Mouse (Mus musculus): ENCODE results near the gene Kcnmb3. TPM values are rescaled to one million over a fixed set of nuclear protein-coding genes. Genes with fewer than 3 reads are reported as not detected.

The Kcnmb3 gene
- not detected in 2 replicates for polyA plus RNA-seq (2011; ENCODE audit: insufficient read length, low read depth, missing spikeins)

DNA sequence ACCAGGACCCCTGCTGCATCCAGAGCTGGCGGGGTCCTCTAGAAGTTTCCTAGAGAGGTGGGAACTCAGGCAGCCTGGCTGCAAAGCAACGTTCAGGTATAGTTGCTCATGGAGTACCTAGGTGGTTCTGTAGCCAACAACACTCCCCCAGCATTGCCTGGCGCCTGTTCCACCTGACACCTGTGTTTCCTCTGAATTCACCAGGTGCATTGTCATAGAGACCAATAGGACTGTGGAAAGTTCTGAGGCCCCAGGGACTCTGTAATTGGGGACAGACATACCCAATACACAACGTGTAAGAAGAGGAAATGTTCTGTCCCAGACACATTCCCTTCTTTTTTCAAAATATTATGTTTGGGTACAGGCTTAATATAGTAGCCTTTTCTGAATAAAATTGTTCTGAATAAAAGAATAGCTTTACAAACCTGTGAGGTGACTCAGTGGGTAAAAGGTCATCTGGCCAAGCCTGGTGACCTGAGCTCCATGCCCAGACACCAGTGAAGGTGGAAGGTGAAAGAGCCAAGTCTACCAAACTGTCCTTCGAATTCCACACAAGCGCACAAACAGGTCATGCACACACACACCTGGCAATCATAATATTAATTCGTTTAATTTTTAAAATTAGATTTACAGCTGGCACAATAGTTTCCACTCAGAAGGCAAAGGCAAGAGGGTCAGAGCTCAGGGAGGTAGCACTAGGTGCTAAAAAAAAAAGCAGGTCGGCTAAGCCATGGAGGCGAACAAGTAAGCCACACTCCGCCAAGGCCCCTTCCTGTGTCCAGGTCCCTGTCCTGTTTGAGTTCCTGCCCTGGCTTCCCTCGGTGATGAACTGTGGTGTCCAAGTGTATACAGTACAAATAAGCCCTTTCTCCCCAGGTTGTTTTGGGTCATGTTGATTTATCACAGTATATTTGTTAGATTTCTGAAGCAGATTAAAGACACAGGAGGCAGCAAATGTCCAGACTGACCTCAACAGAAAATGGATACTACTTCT is at the start of gene Kcnmb3:
TSS of gene Kcnmb3 (minus strand) at position 135 of the 994 bp plus-strand sequence.
- Histone ChIP-seq H3K27ac (ENCODE audit: insufficient read depth, low read length) (no peak within 1 kb of the TSS), H3K4me1 (ENCODE audit: control insufficient read depth, insufficient read depth, low read length) (peaks cover 14% of the 10 kb centered on the region), H3K4me3 (ENCODE audit: insufficient read depth, low read length) (no peak within 1 kb of the TSS)
- no peak for TF ChIP-seq POLR2A (IDR thresholded peaks at IDR 0.05; ENCODE audit: low read depth, low read length)
- TF ChIP-seq CTCF (IDR thresholded peaks at IDR 0.05; ENCODE audit: borderline replicate concordance, insufficient read depth, low read length) = no peak

DNA sequence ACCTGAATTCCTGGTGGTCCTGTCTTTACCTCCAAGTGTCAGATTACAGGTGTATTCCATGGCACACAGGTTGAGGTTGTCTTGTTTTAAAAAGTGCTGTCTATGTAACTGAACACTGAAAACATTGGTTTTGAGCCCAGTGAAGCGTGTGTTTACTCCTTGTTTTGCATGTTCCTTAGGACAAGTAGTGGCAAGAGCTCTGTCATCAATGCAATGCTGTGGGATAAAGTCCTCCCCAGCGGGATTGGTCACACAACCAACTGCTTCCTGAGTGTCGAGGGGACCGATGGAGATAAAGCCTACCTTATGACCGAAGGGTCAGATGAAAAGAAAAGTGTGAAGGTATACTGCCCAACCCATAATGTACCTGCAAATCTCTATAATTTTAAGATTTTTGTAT is 46.1 kb upstream of the Kcnmb3 start:
- H3K27ac ChIP-seq (ENCODE audit: insufficient read depth, low read length) = no peak overlapping the region
- H3K4me1 ChIP-seq (ENCODE audit: control insufficient read depth, insufficient read depth, low read length) = no peaks in the 10 kb centered on the region
- no peak for TF ChIP-seq POLR2A (IDR thresholded peaks at IDR 0.05; ENCODE audit: low read depth, low read length)
- TF ChIP-seq CTCF (IDR thresholded peaks at IDR 0.05; ENCODE audit: borderline replicate concordance, insufficient read depth, low read length) = no peak
- no peak overlapping the region for H3K4me3 ChIP-seq (ENCODE audit: insufficient read depth, low read length)

DNA sequence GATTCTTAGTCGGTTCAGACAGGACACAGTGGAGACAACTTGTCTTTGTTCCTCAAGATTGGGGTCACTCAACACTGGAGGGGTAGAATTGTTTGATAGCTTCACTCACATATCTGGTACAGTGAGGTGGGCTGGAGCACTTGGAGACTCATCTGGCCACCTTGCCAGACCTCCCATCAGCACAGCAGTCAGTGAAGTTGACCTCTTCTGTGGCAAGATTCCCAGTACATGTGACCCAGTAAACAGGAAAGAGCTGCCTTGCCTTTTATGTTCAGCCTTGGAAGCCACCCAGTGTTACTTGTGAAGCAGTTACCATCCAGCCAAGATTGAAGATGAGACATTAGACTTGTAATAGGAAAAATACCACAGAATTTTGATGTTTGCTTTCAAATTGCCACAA is 45.5 kb upstream of the Kcnmb3 start:
- TF ChIP-seq POLR2A (IDR thresholded peaks at IDR 0.05; ENCODE audit: low read depth, low read length) = no peak
- no peak for TF ChIP-seq CTCF (IDR thresholded peaks at IDR 0.05; ENCODE audit: borderline replicate concordance, insufficient read depth, low read length)
- H3K27ac ChIP-seq (ENCODE audit: insufficient read depth, low read length) = no peak overlapping the region
- H3K4me1 ChIP-seq (ENCODE audit: control insufficient read depth, insufficient read depth, low read length) = no peaks in the 10 kb centered on the region
- no peak overlapping the region for H3K4me3 ChIP-seq (ENCODE audit: insufficient read depth, low read length)

DNA sequence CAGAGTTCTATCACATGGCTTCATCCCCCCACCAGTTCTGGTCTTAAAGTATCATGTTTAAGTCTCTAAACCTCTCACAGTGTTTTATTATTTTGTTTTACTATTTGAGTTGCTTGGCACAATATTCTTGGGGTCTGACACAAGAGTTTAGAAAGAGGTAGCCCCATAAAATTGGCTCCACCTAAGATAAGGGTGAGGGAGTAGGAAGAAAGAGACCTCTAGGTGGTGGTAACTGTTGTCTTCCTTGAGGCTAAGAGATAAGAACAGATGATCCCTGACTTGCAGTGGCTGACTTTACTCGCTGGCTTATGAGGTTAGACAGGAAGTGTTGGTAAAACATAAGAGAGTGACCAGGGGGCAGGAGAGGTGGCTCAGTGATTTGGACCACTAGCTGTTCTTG is 43.7 kb upstream of the Kcnmb3 start:
- TF ChIP-seq POLR2A (IDR thresholded peaks at IDR 0.05; ENCODE audit: low read depth, low read length) (no peak), CTCF (IDR thresholded peaks at IDR 0.05; ENCODE audit: borderline replicate concordance, insufficient read depth, low read length) (no peak)
- Histone ChIP-seq H3K27ac (ENCODE audit: insufficient read depth, low read length) (no peak overlapping the region), H3K4me3 (ENCODE audit: insufficient read depth, low read length) (no peak overlapping the region), H3K4me1 (ENCODE audit: control insufficient read depth, insufficient read depth, low read length) (no peaks in the 10 kb centered on the region)

DNA sequence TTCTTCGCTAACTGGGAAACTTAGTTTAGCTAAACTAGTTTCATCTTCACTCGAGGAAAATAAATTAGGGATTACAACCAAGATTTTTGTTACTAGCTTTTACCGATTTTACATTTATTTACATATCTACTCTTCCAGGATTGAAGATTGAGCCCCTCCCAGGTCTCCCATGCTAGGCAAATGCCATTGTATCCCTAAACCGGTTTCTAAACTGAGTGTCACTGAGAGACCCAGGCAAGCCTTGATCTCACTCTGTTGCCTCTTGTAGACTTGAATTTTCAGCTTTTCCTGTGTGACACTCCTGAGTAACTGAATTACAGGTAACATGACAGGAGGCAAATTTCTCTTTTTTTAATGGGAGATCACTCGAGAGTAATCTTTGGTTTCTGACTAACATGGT is 38.0 kb upstream of the Kcnmb3 start:
- no peak overlapping the region for H3K27ac ChIP-seq (ENCODE audit: insufficient read depth, low read length)

DNA sequence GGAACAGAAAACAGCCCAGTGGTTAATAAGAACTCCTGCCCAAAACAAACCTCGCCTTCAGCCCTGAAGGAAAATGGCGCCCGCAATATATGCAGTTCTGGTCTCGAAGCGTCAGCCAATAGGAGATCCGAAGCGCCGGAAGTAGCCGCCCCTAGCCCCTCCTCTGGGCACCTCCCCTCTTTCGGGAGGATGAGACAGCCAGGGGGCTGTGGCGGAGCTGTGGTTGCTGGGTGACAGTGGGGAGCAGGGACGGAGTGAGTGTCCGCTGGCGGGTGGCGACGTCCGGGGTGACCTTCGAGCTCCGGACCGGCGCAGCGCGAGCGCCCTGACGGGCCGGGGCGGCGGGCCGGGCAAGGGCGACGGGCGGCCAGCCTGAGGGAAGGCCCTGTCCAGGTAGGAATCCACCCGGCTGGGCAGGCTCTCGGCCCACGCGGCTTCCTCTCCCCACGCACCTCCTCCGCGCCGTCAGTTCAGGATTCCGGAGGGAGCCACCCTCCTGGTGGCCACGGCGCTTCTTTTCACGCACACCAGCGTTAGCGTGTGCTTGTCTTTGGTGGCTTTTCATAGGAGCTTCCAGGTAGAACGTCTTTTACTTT is 37.4 kb upstream of the Kcnmb3 start, which contains the start of gene Mfn1:
TSS of gene Mfn1 (plus strand) at position 163 of the 596 bp plus-strand sequence.
- Histone ChIP-seq H3K4me1 (ENCODE audit: control insufficient read depth, insufficient read depth, low read length) (no peaks in the 10 kb centered on the region), H3K27ac (ENCODE audit: insufficient read depth, low read length) (no peak within 1 kb of the TSS), H3K4me3 (ENCODE audit: insufficient read depth, low read length) (peak within 1 kb of the TSS; percentile 99)
- TF ChIP-seq CTCF (IDR thresholded peaks at IDR 0.05; ENCODE audit: borderline replicate concordance, insufficient read depth, low read length) (no peak), POLR2A (IDR thresholded peaks at IDR 0.05; ENCODE audit: low read depth, low read length) (peak; percentile 72)

More for the DNA sequence above, 38.0 kb upstream of the Kcnmb3 start:
- peak overlapping the region; percentile 99 for H3K4me3 ChIP-seq (ENCODE audit: insufficient read depth, low read length)
- TF ChIP-seq CTCF (IDR thresholded peaks at IDR 0.05; ENCODE audit: borderline replicate concordance, insufficient read depth, low read length) (no peak), POLR2A (IDR thresholded peaks at IDR 0.05; ENCODE audit: low read depth, low read length) (no peak)
- H3K4me1 ChIP-seq (ENCODE audit: control insufficient read depth, insufficient read depth, low read length) = no peaks in the 10 kb centered on the region

DNA sequence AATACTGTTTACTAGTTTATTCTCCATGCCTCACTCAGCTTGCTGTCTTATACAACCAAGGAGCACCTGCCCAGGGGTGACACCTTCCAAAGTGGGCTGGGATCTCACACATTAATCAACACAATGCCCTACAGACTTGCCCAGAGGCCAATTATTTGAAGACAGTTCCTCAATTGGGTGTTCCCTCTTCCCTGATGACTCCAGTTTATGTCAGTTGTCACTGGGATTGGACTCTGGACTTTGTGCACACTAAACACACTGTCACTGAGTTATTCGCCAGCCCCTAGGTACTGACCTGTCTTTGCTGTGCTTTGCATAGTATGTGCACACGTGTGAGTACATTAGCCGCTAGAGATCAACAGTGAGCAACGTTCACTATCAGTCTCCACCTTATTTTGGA is 35.1 kb upstream of the Kcnmb3 start:
- Histone ChIP-seq H3K27ac (ENCODE audit: insufficient read depth, low read length) (no peak overlapping the region), H3K4me1 (ENCODE audit: control insufficient read depth, insufficient read depth, low read length) (no peaks in the 10 kb centered on the region), H3K4me3 (ENCODE audit: insufficient read depth, low read length) (no peak overlapping the region)
- TF ChIP-seq CTCF (IDR thresholded peaks at IDR 0.05; ENCODE audit: borderline replicate concordance, insufficient read depth, low read length) (no peak), POLR2A (IDR thresholded peaks at IDR 0.05; ENCODE audit: low read depth, low read length) (no peak)

DNA sequence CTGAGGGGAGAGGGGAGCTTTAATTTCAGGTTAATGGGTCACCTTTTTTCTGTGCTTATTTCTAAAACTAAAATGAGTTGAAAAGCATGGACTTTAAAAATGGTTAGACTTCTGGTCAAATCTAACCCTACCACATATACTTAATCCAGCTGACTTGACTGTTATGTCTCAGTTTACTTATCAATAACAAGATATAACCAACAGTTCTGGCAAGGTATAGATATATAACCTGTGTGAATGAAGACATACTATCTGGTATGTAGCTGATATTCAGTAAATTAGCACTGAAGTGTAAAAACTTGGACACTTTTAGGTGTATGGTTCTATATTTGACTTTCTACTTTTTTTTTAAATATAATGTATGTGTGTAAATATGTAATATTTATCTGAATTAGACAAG is 21.5 kb upstream of the Kcnmb3 start:
- peaks cover 6% of the 10 kb centered on the region; the same call in 1 of the 2 replicates for H3K4me1 ChIP-seq (ENCODE audit: control insufficient read depth, insufficient read depth, low read length)
- TF ChIP-seq CTCF (IDR thresholded peaks at IDR 0.05; ENCODE audit: borderline replicate concordance, insufficient read depth, low read length) (no peak), POLR2A (IDR thresholded peaks at IDR 0.05; ENCODE audit: low read depth, low read length) (no peak)
- H3K27ac ChIP-seq (ENCODE audit: insufficient read depth, low read length) = no peak overlapping the region
- no peak overlapping the region for H3K4me3 ChIP-seq (ENCODE audit: insufficient read depth, low read length)

DNA sequence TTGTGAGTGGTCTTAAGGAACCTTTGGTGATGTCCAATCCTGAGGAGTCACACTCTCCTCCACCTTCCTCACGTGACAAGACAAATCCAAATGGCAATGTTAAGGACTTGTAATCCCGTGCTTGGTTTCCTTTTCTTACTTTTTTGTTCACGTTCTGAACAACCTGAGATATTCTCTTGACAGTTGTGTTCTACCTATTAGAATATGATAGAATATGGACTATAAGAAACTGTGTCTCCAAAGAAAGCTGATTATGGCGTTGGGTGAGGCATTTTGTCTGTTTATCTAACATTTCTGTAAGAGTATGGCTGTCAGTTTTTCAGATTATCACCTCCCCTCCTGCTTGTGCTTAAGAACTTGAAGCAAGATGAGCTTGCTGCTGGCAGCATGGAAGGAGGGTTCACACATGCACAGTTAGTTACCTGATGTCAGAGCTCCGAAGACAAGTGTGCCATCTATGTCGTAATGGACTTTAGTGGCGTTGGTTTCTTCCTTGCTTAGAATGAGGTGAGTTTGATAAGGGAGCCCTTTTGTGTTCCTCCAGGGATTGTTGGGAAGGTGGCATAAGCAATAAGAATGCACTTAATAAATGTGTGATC is 20.8 kb upstream of the Kcnmb3 start:
- Histone ChIP-seq H3K27ac (ENCODE audit: insufficient read depth, low read length) (no peak overlapping the region), H3K4me3 (ENCODE audit: insufficient read depth, low read length) (no peak overlapping the region), H3K4me1 (ENCODE audit: control insufficient read depth, insufficient read depth, low read length) (peaks cover 6% of the 10 kb centered on the region; the same call in 1 of the 2 replicates)
- TF ChIP-seq POLR2A (IDR thresholded peaks at IDR 0.05; ENCODE audit: low read depth, low read length) (no peak), CTCF (IDR thresholded peaks at IDR 0.05; ENCODE audit: borderline replicate concordance, insufficient read depth, low read length) (no peak)

Measured in embryonic fibroblast, embryonic 13.5 days (primary cell).